Mouse (Mus musculus): ENCODE measurements around the gene Gda. TPM values are rescaled to one million over a fixed set of nuclear protein-coding genes. Genes with fewer than 3 reads are reported as not detected.

Gene Gda
- polyA plus RNA-seq, 1 experiment from 2014 or later, result 0.55 TPM

DNA sequence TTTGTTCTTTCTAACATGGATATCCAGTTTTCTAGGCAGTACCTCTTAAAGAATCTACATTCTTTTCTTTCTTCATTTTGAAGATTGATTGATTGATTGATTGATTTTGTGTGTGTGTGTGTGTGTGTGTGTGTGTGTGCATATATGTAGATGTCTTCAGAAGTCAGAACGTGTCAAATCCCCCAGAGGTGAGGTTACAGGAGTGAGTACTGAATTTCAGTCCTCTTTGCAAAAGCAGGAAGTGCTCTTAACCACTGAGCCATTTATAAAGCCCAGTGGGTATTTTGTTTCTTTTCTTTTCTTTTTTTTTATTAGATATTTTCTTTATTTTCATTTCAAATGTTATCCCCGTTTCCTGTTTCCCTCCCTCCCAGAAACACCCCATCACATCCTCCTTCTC, 86.4 kb downstream of the Gda start:
- WGBS, result 71% methylated on average over 2 of the region's 2 CpGs
- H3K27ac ChIP-seq (ENCODE audit: low read length), result no peak overlapping the region
- no peak overlapping the region for H3K4me2 ChIP-seq (ENCODE audit: low read depth, low read length)
- ATAC-seq (ENCODE audit: low read depth), result no peak
- H3K4me3 ChIP-seq (ENCODE audit: low read length), result no peak overlapping the region
- H3K27me3 ChIP-seq (ENCODE audit: control insufficient read depth, insufficient read depth, low read depth, low read length), result no peaks in the 10 kb centered on the region
- H3K36me3 ChIP-seq (ENCODE audit: control insufficient read depth, insufficient read depth, low read length), result no peaks in the 10 kb centered on the region
- no peaks in the 10 kb centered on the region for H3K4me1 ChIP-seq (replicated peaks; ENCODE audit: control insufficient read depth, insufficient read depth, low read length)
- H3K9ac ChIP-seq (ENCODE audit: low read length), result no peak overlapping the region
- no peaks in the 10 kb centered on the region for H3K9me3 ChIP-seq (ENCODE audit: control insufficient read depth, low read length)

DNA sequence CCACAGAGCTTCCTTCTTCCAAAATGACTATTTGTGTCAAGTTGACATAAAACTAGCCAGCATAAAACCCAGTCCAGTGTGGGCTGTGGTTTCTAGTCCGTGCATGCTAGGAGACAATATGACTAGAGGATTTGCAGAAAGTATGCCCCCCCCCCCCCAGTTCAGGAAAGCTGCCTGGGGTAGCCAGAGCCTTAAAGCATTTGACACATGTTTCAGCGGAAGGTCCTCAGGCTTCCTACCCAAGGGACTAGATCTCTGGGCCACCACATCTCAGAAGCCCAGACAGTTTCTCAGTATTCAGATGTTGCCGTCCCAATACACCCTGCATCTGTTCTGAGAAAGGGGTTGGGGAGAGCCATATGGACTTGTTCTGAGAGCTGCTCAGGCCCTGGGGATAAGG, 89.0 kb downstream of the Gda start:
- no peak for ATAC-seq (ENCODE audit: low read depth)
- no peaks in the 10 kb centered on the region for H3K4me1 ChIP-seq (replicated peaks; ENCODE audit: control insufficient read depth, insufficient read depth, low read length)
- no peak overlapping the region for H3K27ac ChIP-seq (ENCODE audit: low read length)
- no peaks in the 10 kb centered on the region for H3K36me3 ChIP-seq (ENCODE audit: control insufficient read depth, insufficient read depth, low read length)
- no peaks in the 10 kb centered on the region for H3K9me3 ChIP-seq (ENCODE audit: control insufficient read depth, low read length)
- H3K4me2 ChIP-seq (ENCODE audit: low read depth, low read length), result no peak overlapping the region
- H3K27me3 ChIP-seq (ENCODE audit: control insufficient read depth, insufficient read depth, low read depth, low read length), result no peaks in the 10 kb centered on the region
- no peak overlapping the region for H3K9ac ChIP-seq (ENCODE audit: low read length)
- WGBS, result 86% methylated on average over 3 of the region's 3 CpGs
- no peak overlapping the region for H3K4me3 ChIP-seq (ENCODE audit: low read length)

DNA sequence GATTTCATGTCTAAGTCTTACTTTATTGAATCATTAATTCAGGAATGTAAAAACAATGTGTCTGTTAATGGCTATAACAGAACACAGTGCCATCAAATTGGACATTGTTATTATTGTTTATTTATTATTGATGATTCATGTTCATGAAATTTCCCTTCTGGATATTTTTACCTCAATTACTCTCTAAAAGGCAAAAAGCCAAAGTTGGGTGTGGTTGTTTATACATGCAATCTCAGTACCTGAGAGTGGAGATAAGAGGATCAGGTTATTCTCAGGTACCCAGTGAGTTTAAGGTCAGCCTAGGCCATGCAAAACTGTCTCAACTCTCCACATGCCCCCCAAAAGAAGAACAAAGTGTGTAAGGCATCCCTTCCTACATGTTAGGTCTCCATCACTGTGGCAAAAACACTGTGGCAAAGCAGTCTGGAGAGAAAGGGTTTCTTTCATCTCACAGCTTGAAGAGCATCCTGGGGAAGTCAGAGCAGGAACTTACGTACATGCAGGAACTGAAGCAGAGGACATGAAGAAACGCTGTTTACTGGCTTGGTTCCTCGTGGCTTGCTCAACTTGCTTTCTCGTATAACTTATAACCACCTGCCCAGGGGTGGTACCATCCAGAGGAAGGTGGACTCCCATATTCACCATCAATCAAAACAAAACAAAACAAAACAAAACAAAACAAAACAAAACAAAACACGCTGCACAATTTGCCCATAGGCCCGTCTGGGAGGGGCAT, 89.6 kb downstream of the Gda start:
- 77% methylated on average over 6 of the region's 6 CpGs for WGBS
- no peak for ATAC-seq (ENCODE audit: low read depth)
- no peak overlapping the region for H3K9ac ChIP-seq (ENCODE audit: low read length)
- H3K9me3 ChIP-seq (ENCODE audit: control insufficient read depth, low read length), result no peaks in the 10 kb centered on the region
- no peak overlapping the region for H3K27ac ChIP-seq (ENCODE audit: low read length)
- no peak overlapping the region for H3K4me3 ChIP-seq (ENCODE audit: low read length)
- no peaks in the 10 kb centered on the region for H3K4me1 ChIP-seq (replicated peaks; ENCODE audit: control insufficient read depth, insufficient read depth, low read length)
- H3K36me3 ChIP-seq (ENCODE audit: control insufficient read depth, insufficient read depth, low read length), result no peaks in the 10 kb centered on the region
- H3K4me2 ChIP-seq (ENCODE audit: low read depth, low read length), result no peak overlapping the region
- no peaks in the 10 kb centered on the region for H3K27me3 ChIP-seq (ENCODE audit: control insufficient read depth, insufficient read depth, low read depth, low read length)

DNA sequence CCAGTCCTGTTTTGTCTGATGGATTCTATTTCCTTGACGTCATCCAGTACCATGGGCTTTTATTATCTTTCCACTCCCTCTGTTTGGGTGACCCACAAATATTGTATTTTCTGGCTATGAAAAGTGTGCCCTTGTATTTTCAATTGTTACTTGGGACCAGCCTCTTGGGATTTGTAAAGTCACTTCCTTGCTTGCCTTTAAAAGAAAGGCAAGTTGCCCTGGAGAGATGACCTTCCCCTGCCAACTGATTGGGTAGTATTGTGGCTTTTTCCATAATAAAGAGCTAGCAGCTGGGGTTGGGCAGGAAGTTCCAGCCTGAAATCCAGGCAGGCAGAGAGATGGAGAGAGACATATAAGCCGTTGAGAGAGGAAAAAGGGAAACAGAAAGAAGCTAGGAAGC, 91.5 kb downstream of the Gda start:
- no peaks in the 10 kb centered on the region for H3K27me3 ChIP-seq (ENCODE audit: control insufficient read depth, insufficient read depth, low read depth, low read length)
- no peaks in the 10 kb centered on the region for H3K36me3 ChIP-seq (ENCODE audit: control insufficient read depth, insufficient read depth, low read length)
- ATAC-seq (ENCODE audit: low read depth), result no peak
- no peaks in the 10 kb centered on the region for H3K4me1 ChIP-seq (replicated peaks; ENCODE audit: control insufficient read depth, insufficient read depth, low read length)
- H3K4me3 ChIP-seq (ENCODE audit: low read length), result no peak overlapping the region
- H3K9ac ChIP-seq (ENCODE audit: low read length), result no peak overlapping the region
- 56% methylated on average over 2 of the region's 2 CpGs for WGBS
- H3K27ac ChIP-seq (ENCODE audit: low read length), result no peak overlapping the region
- H3K4me2 ChIP-seq (ENCODE audit: low read depth, low read length), result no peak overlapping the region
- H3K9me3 ChIP-seq (ENCODE audit: control insufficient read depth, low read length), result no peaks in the 10 kb centered on the region

DNA sequence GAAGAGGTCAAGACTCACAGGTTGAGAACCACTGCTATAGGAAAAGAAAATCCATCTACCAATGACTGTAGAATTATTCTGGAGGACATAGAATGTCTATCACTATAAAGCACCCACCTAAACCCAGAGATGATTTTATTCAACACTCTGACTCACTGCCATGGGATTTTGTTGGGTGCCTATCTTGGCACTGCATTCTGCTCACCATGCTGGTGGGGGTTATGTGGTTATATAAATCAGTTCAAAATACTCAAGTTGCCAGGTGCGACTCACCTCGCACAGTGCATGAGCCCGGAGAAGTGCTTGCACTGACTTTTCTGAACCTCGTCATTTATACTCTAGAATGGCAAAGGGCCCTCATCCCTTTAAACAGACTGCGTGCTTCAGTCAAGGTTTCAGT, 94.0 kb downstream of the Gda start:
- no peak overlapping the region for H3K4me2 ChIP-seq (ENCODE audit: low read depth, low read length)
- no peak overlapping the region for H3K4me3 ChIP-seq (ENCODE audit: low read length)
- no peak for ATAC-seq (ENCODE audit: low read depth)
- H3K27me3 ChIP-seq (ENCODE audit: control insufficient read depth, insufficient read depth, low read depth, low read length), result no peaks in the 10 kb centered on the region
- no peaks in the 10 kb centered on the region for H3K9me3 ChIP-seq (ENCODE audit: control insufficient read depth, low read length)
- 77% methylated on average over 5 of the region's 5 CpGs for WGBS
- H3K4me1 ChIP-seq (replicated peaks; ENCODE audit: control insufficient read depth, insufficient read depth, low read length), result no peaks in the 10 kb centered on the region
- H3K27ac ChIP-seq (ENCODE audit: low read length), result no peak overlapping the region
- no peak overlapping the region for H3K9ac ChIP-seq (ENCODE audit: low read length)
- H3K36me3 ChIP-seq (ENCODE audit: control insufficient read depth, insufficient read depth, low read length), result no peaks in the 10 kb centered on the region

DNA sequence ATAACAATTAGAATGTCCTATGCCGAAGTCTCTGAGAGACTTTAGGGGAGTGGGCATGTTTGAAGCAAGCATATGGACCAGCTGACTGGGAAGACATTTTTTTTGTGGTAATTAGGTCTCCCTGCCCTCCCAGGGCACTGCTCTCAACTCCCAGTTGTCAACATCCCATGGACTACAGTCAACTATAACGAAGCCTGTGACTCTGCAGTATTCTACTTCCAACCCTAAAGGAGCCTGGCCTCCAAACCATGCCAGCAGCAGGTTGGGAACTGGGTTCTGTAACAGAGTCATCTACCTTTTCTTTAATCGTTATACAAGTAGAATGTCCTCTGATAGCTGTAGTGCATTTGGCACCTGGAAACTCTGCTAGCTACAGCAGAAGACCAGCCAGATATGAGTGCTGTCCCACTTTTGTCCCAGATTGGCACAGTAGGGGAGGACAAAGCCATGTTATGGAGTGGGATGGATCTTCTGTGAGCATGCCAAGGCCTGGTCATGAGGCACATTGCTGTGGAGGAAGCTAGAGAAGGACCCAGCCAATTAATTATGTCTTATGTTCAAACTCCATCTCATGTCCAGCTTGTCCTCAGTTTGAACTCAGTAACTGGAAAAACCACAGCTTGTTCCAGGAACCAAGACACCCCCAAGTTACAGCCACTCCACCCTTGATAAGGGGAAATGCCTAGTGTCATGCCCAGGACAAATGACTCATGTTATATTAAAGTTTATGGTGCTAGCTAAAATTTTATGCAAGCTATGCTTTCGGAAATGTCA, 96.6 kb downstream of the Gda start:
- H3K27ac ChIP-seq (ENCODE audit: low read length), result no peak overlapping the region
- no peak overlapping the region for H3K4me2 ChIP-seq (ENCODE audit: low read depth, low read length)
- ATAC-seq (ENCODE audit: low read depth), result no peak
- H3K36me3 ChIP-seq (ENCODE audit: control insufficient read depth, insufficient read depth, low read length), result no peaks in the 10 kb centered on the region
- H3K4me1 ChIP-seq (replicated peaks; ENCODE audit: control insufficient read depth, insufficient read depth, low read length), result no peaks in the 10 kb centered on the region
- no peaks in the 10 kb centered on the region for H3K27me3 ChIP-seq (ENCODE audit: control insufficient read depth, insufficient read depth, low read depth, low read length)
- H3K4me3 ChIP-seq (ENCODE audit: low read length), result no peak overlapping the region
- H3K9me3 ChIP-seq (ENCODE audit: control insufficient read depth, low read length), result no peaks in the 10 kb centered on the region
- 86% methylated on average over 4 of the region's 4 CpGs for WGBS
- no peak overlapping the region for H3K9ac ChIP-seq (ENCODE audit: low read length)

DNA sequence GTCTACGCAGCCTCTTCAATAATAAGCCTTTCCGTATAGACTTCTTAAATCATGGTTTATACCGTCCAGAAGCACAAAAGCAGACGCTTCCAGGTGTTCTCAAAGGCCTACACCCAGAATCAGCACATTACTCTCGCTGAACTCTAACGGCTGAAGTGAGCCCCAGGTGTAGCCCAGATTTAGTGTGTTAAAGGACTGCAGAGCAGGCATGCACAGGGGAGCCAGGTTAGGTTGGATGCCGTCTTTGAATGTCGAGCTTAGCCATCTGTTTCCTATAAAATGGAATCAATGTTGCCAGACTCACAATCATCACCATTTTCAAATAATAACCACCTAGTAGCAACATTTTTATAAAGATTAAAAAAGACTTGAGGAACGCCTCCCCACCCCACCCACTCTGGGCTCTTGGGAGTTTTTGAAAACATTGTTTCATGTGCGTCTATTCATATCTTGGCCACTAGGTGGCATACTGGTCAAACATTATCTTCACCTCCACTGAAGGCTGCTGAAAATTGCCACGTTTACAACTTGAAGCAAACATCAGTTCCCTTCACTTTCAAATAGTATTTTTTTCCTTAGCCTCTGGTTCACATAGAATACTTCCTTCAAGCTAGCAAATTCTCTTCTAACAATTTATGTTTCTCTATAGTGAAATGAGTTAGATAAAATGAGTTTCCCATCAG, 100.0 kb downstream of the Gda start:
- H3K9ac ChIP-seq (ENCODE audit: low read length), result no peak overlapping the region
- ATAC-seq (ENCODE audit: low read depth), result peak; percentile 62; the same call in 1 of the 2 replicates
- H3K4me1 ChIP-seq (replicated peaks; ENCODE audit: control insufficient read depth, insufficient read depth, low read length), result no peaks in the 10 kb centered on the region
- H3K9me3 ChIP-seq (ENCODE audit: control insufficient read depth, low read length), result no peaks in the 10 kb centered on the region
- H3K27me3 ChIP-seq (ENCODE audit: control insufficient read depth, insufficient read depth, low read depth, low read length), result no peaks in the 10 kb centered on the region
- no peak overlapping the region for H3K27ac ChIP-seq (ENCODE audit: low read length)
- 49% methylated on average over 11 of the region's 11 CpGs for WGBS
- no peak overlapping the region for H3K4me2 ChIP-seq (ENCODE audit: low read depth, low read length)
- H3K36me3 ChIP-seq (ENCODE audit: control insufficient read depth, insufficient read depth, low read length), result no peaks in the 10 kb centered on the region
- no peak overlapping the region for H3K4me3 ChIP-seq (ENCODE audit: low read length)

DNA sequence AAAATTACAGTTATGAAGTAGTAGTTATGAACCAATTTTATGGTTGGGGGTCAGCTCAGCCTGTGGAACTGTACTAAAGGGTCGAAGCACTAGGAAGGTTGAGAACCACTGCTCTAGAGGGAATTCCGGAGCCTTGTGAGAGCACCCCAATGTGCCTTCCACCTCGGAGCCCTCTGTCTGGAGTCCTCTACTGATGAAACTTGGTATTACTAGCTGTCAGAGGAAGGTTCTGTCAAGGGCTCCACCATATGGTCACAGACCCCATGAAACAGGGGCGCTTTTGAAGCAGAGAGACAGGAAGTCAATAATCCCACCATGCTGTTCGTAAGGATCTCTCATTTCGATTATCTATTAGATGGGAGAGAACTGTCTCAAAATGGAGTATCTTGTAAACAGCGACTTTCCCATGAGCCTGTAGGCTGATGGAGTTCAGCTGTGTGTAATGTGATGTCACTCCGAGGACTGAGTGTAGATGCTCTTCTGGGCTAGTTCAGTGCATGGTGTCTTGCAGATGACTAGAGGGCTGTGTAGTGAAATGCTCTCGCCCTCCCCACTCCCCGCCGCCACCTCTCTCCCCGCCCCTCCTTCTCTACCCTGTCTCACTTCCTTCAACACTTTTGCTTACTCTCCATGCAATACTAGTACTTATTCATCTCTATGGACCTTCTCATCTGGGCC, 100.7 kb downstream of the Gda start:
- no peaks in the 10 kb centered on the region for H3K9me3 ChIP-seq (ENCODE audit: control insufficient read depth, low read length)
- H3K4me2 ChIP-seq (ENCODE audit: low read depth, low read length), result no peak overlapping the region
- no peaks in the 10 kb centered on the region for H3K4me1 ChIP-seq (replicated peaks; ENCODE audit: control insufficient read depth, insufficient read depth, low read length)
- H3K9ac ChIP-seq (ENCODE audit: low read length), result no peak overlapping the region
- H3K36me3 ChIP-seq (ENCODE audit: control insufficient read depth, insufficient read depth, low read length), result no peaks in the 10 kb centered on the region
- no peaks in the 10 kb centered on the region for H3K27me3 ChIP-seq (ENCODE audit: control insufficient read depth, insufficient read depth, low read depth, low read length)
- ATAC-seq (ENCODE audit: low read depth), result no peak
- no peak overlapping the region for H3K27ac ChIP-seq (ENCODE audit: low read length)
- WGBS, result 63% methylated on average over 12 of the region's 12 CpGs
- no peak overlapping the region for H3K4me3 ChIP-seq (ENCODE audit: low read length)

DNA sequence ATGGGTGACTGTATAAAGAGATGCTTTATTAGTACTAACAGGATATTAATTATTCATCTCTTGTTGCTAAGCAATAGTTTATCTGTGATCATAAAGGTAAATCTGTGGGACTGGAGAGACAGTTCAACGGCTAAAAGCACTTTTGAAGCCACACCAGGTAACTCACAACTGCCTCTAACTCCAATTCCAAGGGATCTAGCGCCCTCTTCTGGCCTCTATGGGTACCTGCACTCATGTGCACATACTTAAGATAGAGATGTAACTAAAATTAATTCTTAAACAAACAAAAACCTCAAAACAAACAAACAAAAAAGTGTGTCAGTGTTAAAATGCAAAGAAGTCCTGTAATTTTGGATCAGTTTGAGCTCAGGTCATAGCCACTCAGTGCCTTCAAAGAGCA, 101.9 kb downstream of the Gda start:
- ATAC-seq (ENCODE audit: low read depth), result no peak
- WGBS, result 52% methylated on average over 2 of the region's 2 CpGs
- H3K4me3 ChIP-seq (ENCODE audit: low read length), result no peak overlapping the region

More for the DNA sequence above, 101.9 kb downstream of the Gda start:
- Histone ChIP-seq H3K36me3 (ENCODE audit: control insufficient read depth, insufficient read depth, low read length) (no peaks in the 10 kb centered on the region), H3K9me3 (ENCODE audit: control insufficient read depth, low read length) (no peaks in the 10 kb centered on the region), H3K4me1 (replicated peaks; ENCODE audit: control insufficient read depth, insufficient read depth, low read length) (no peaks in the 10 kb centered on the region), H3K27me3 (ENCODE audit: control insufficient read depth, insufficient read depth, low read depth, low read length) (no peaks in the 10 kb centered on the region), H3K9ac (ENCODE audit: low read length) (no peak overlapping the region), H3K4me2 (ENCODE audit: low read depth, low read length) (no peak overlapping the region), H3K27ac (ENCODE audit: low read length) (no peak overlapping the region)

All from lung, embryonic 16.5 days (tissue).